Mouse (Mus musculus) MEL (cell line): ENCODE results near the gene Slc25a22. TPM values are rescaled to one million over a fixed set of nuclear protein-coding genes. Genes with fewer than 3 reads are reported as not detected.
A peak's percentile ranks its signal among the peaks of the same experiment; 100 is the strongest.

ENCODE experiments used
- DNase-seq: peaks from one replicate; pipeline ENCODE4 v3.0.0; 2011; ENCODE audit warnings: low read depth, low spot score
- H3K27ac ChIP-seq: 2 replicates; pipeline ENCODE4 v1.5.1; 2012; ENCODE audit warnings: low read depth, mild to moderate bottlenecking, control low read depth, low read length, moderate library complexity; ENCODE audit not compliant: control insufficient read depth
- H3K27me3 ChIP-seq, 2 experiments: fragments of 150-350 bp in 1 of 2; sonication (generic) in 1 of 2; 2 replicates each; pipeline ENCODE4 v1.6.1; 2012; ENCODE audit warnings: low read length in 2 of 2, mild to moderate bottlenecking in 2 of 2, improper control_type of control experiment in 1 of 2, moderate library complexity in 1 of 2; ENCODE audit not compliant: insufficient read depth in 2 of 2, control insufficient read depth in 1 of 2
- H3K36me3 ChIP-seq, 2 experiments: 2 replicates each; pipeline ENCODE4 v1.6.1; 2012 to 2014; ENCODE audit warnings: low read length in 2 of 2, improper control_type of control experiment in 1 of 2, inconsistent platforms in 1 of 2, mild to moderate bottlenecking in 1 of 2; ENCODE audit not compliant: insufficient read depth in 2 of 2, control insufficient read depth in 1 of 2
- H3K4me1 ChIP-seq, 2 experiments: fragments of 150-350 bp in 1 of 2; sonication (generic) in 1 of 2; 2 replicates each; pipeline ENCODE4 v1.6.1; 2012; ENCODE audit warnings: low read length in 2 of 2, improper control_type of control experiment in 1 of 2, mild to moderate bottlenecking in 1 of 2; ENCODE audit not compliant: insufficient read depth in 2 of 2, control insufficient read depth in 1 of 2
- H3K4me3 ChIP-seq, 2 experiments: fragments of 150-350 bp in 1 of 2; sonication (generic) in 1 of 2; 2 replicates each; pipeline ENCODE4 v1.5.1; 2012; ENCODE audit warnings: low read depth in 2 of 2, low read length in 2 of 2, mild to moderate bottlenecking in 2 of 2, moderate library complexity in 2 of 2, control low read depth in 1 of 2, improper control_type of control experiment in 1 of 2; ENCODE audit not compliant: control insufficient read depth in 1 of 2, insufficient read depth in 1 of 2
- H3K79me2 ChIP-seq: 2 replicates; pipeline ENCODE4 v1.6.1; 2012; ENCODE audit warnings: mild to moderate bottlenecking, low read length, moderate library complexity; ENCODE audit not compliant: control insufficient read depth, poor library complexity, insufficient read depth
- H3K9ac ChIP-seq: 2 replicates; pipeline ENCODE4 v1.6.1; 2012; ENCODE audit warnings: low read depth, mild to moderate bottlenecking, control low read depth, low read length, moderate library complexity; ENCODE audit not compliant: control insufficient read depth, poor library complexity, severe bottlenecking
- H3K9me3 ChIP-seq: fragments of 150-350 bp; sonication (generic); replicated peaks from 2 replicates; pipeline ENCODE4 v1.6.1; 2012; ENCODE audit warnings: mild to moderate bottlenecking, low read length, improper control_type of control experiment, moderate library complexity; ENCODE audit not compliant: insufficient read depth
- BHLHE40 ChIP-seq: IDR thresholded peaks from 2 replicates; pipeline ENCODE4 v1.6.1; 2012; ENCODE audit warnings: low read depth, mild to moderate bottlenecking, inconsistent platforms, low read length, improper control_type of control experiment, borderline replicate concordance
- CHD1 ChIP-seq: IDR thresholded peaks from 2 replicates; pipeline ENCODE4 v1.6.1; 2012; ENCODE audit warnings: low read depth, mild to moderate bottlenecking, inconsistent platforms, low read length, improper control_type of control experiment
- CTCF ChIP-seq, 3 experiments: IDR thresholded peaks in 2 of 3; conservative IDR thresholded peaks in 1 of 3; 2 replicates each; pipeline ENCODE4 v1.5.1; 2011 to 2012; ENCODE audit warnings: low read length in 3 of 3, low read depth in 2 of 3, mild to moderate bottlenecking in 2 of 3, improper control_type of control experiment in 1 of 3, inconsistent platforms in 1 of 3, mixed read lengths in 1 of 3, moderate library complexity in 1 of 3; ENCODE audit not compliant: control insufficient read depth in 1 of 3, insufficient read depth in 1 of 3, poor library complexity in 1 of 3, severe bottlenecking in 1 of 3
- ELF1 ChIP-seq: IDR thresholded peaks from 2 replicates; pipeline ENCODE4 v1.6.1; 2014; ENCODE audit warnings: low read depth, mild to moderate bottlenecking, inconsistent platforms, low read length, improper control_type of control experiment, moderate library complexity
- EP300 ChIP-seq, 2 experiments: IDR thresholded peaks; 2 replicates each; pipeline ENCODE4 v1.6.1; 2011; ENCODE audit warnings: improper control_type of control experiment in 2 of 2, low read length in 2 of 2, low read depth in 1 of 2, mild to moderate bottlenecking in 1 of 2
- JUND ChIP-seq: IDR thresholded peaks from 2 replicates; pipeline ENCODE4 v1.6.1; 2011; ENCODE audit warnings: low read depth, mild to moderate bottlenecking, improper control_type of control experiment, low read length
- MAFK ChIP-seq: IDR thresholded peaks from 2 replicates; pipeline ENCODE4 v1.6.1; 2011; ENCODE audit warnings: low read depth, mild to moderate bottlenecking, low read length, improper control_type of control experiment, borderline replicate concordance
- MAZ ChIP-seq: IDR thresholded peaks from 2 replicates; pipeline ENCODE4 v1.6.1; 2012; ENCODE audit warnings: low read depth, mild to moderate bottlenecking, inconsistent platforms, low read length, improper control_type of control experiment
- MEF2A ChIP-seq: IDR thresholded peaks from 2 replicates; pipeline ENCODE4 v1.6.1; 2014; ENCODE audit warnings: low read depth, mild to moderate bottlenecking, inconsistent platforms, low read length, improper control_type of control experiment; ENCODE audit not compliant: poor library complexity, insufficient replicate concordance, severe bottlenecking; ENCODE audit errors: extremely low read depth
- MYB ChIP-seq: IDR thresholded peaks from 2 replicates; pipeline ENCODE4 v1.6.1; 2011; ENCODE audit warnings: mild to moderate bottlenecking, low read depth, low read length, improper control_type of control experiment
- MYC ChIP-seq: IDR thresholded peaks from 2 replicates; pipeline ENCODE4 v1.6.1; 2011; ENCODE audit warnings: low read depth, mild to moderate bottlenecking, low read length, improper control_type of control experiment, moderate library complexity
- NELFE ChIP-seq: IDR thresholded peaks from 2 replicates; pipeline ENCODE4 v1.6.1; 2011; ENCODE audit warnings: low read depth, low read length, improper control_type of control experiment
- POLR2AphosphoS2 ChIP-seq: IDR thresholded peaks from 2 replicates; pipeline ENCODE4 v1.6.1; 2011; ENCODE audit warnings: low read length, improper control_type of control experiment
- POLR2AphosphoS5 ChIP-seq: IDR thresholded peaks from 2 replicates; pipeline ENCODE4 v1.6.1; 2012; ENCODE audit warnings: low read depth, borderline replicate concordance, mild to moderate bottlenecking, inconsistent platforms, low read length, moderate library complexity, mixed read lengths
- RAD21 ChIP-seq: IDR thresholded peaks from 2 replicates; pipeline ENCODE4 v1.6.1; 2011; ENCODE audit warnings: mild to moderate bottlenecking, low read depth, low read length, improper control_type of control experiment
- SIN3A ChIP-seq: IDR thresholded peaks from 2 replicates; pipeline ENCODE4 v1.6.1; 2012; ENCODE audit warnings: low read length, improper control_type of control experiment, inconsistent platforms
- SMC3 ChIP-seq: IDR thresholded peaks from 2 replicates; pipeline ENCODE4 v1.6.1; 2011; ENCODE audit warnings: low read depth, low read length, improper control_type of control experiment
- TCF12 ChIP-seq: IDR thresholded peaks from 2 replicates; pipeline ENCODE4 v1.6.1; 2014; ENCODE audit warnings: low read depth, mild to moderate bottlenecking, inconsistent platforms, low read length, improper control_type of control experiment, moderate library complexity
- UBTF ChIP-seq: IDR thresholded peaks from 2 replicates; pipeline ENCODE4 v1.6.1; 2012; ENCODE audit warnings: low read depth, mild to moderate bottlenecking, inconsistent platforms, low read length, improper control_type of control experiment, moderate library complexity, borderline replicate concordance; ENCODE audit not compliant: insufficient read depth
- USF2 ChIP-seq, 2 experiments: IDR thresholded peaks; 2 replicates each; pipeline ENCODE4 v1.6.1; 2011 to 2012; ENCODE audit warnings: improper control_type of control experiment in 2 of 2, low read length in 2 of 2, borderline replicate concordance in 1 of 2, inconsistent platforms in 1 of 2, low read depth in 1 of 2, mild to moderate bottlenecking in 1 of 2; ENCODE audit not compliant: insufficient read depth in 1 of 2
- ZKSCAN1 ChIP-seq: IDR thresholded peaks from 2 replicates; pipeline ENCODE4 v1.6.1; 2012; ENCODE audit warnings: low read depth, mild to moderate bottlenecking, inconsistent platforms, low read length, improper control_type of control experiment, moderate library complexity
- ZMIZ1 ChIP-seq: IDR thresholded peaks from 2 replicates; pipeline ENCODE4 v1.6.1; 2012; ENCODE audit warnings: low read depth, mild to moderate bottlenecking, inconsistent platforms, low read length, improper control_type of control experiment, moderate library complexity
- ZNF384 ChIP-seq: IDR thresholded peaks from 2 replicates; pipeline ENCODE4 v1.6.1; 2012; ENCODE audit warnings: low read depth, mild to moderate bottlenecking, inconsistent platforms, low read length, improper control_type of control experiment
- polyA plus RNA-seq, 2 experiments: library from polyadenylated mRNA; stranded (reverse) in 1 of 2; unstranded in 1 of 2; fragments of >175 nt in 1 of 2; fragments of >200 nt in 1 of 2; gene quantifications; 2 replicates each; pipeline versions ENCODE4 v1.2.1 to v1.2.4; 2012; ENCODE audit warnings: low replicate concordance in 2 of 2, low read depth in 1 of 2; ENCODE audit not compliant: insufficient read length in 2 of 2, insufficient read depth in 1 of 2, missing spikeins in 1 of 2
- total RNA-seq: library from RNA; depleted of rRNA; stranded (reverse); fragments of 300-350 nt; gene quantifications from 2 replicates; pipeline ENCODE4 v1.2.3, GENCODE M21; 2012

Slc25a22 gene
- total and polyA plus RNA-seq, 3 experiments, result 23.8 to 46.0 TPM; not detected in 1

DNA sequence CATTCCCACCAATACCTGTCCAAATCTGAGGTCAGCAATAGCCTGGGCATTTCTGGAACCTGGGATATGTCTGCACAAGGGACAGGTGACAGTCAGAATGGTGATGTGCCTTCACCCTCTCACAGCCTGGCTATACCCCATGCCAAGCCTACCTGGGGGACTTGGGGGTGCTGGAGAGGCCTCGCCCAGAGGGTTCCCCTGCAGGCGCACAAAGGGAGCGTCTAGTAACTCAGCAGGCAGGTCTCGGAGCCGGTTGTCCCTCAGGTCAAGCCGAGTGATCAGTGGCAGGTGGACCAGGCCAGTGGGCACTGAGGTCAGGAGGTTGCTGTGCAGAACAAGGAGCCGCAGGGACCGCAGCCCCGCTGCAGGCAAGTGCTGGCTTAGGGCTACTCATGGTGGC is 3.8 kb upstream of the Slc25a22 start:
- Histone ChIP-seq H3K4me3 (no peak overlapping the region), H3K27me3 (no peaks in the 10 kb centered on the region), H3K9ac (no peak overlapping the region), H3K4me1 (peaks cover 2 to 12% of the 10 kb centered on the region in 2 experiments; a peak in 3 of 4 replicates), H3K79me2 (peaks cover 29% of the 10 kb centered on the region), H3K9me3 (no peaks in the 10 kb centered on the region), H3K27ac (no peak overlapping the region), H3K36me3 (peaks cover 0 to 10% of the 10 kb centered on the region in 2 experiments; a peak in 3 of 4 replicates)
- DNase-seq, result no peak
- TF ChIP-seq POLR2AphosphoS5, result no peak
- TF ChIP-seq TCF12, result no peak
- no peak for TF ChIP-seq MEF2A
- TF ChIP-seq NELFE, result no peak
- no peak for TF ChIP-seq ZKSCAN1
- TF ChIP-seq POLR2AphosphoS2, result no peak
- TF ChIP-seq CHD1, result no peak
- no peak for TF ChIP-seq UBTF

DNA sequence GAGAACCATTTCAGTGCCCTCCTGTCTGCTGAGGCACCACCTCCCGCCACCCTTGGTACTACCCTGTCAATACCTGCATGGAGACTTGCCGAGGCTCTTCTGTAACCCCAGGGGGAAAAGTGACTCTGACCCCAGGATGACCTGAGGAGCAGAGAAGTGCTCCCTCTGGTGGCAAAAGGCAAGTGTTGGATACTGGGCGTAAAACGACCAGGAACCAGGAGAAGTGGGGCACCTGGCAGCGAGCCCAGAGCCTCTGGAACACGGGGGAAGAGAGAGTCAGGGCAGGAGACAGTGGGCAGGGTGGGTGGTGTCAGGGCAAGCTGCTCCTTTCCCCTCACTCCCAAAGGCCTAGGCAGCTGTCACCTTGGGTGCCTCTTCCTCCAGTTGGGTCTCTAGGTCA is 2.9 kb upstream of the Slc25a22 start:
- no peaks in the 10 kb centered on the region for H3K9me3 ChIP-seq
- no peak for TF ChIP-seq UBTF
- TF ChIP-seq ELF1, result 0 out of 2 replicates have a peak, but pooled peaks have one; percentile 27
- TF ChIP-seq MAZ, result peak; percentile 50; the same call in 1 of the 2 replicates
- peak; percentile 79 to 82 (median 80) for TF ChIP-seq CTCF (IDR thresholded peaks at IDR 0.05 in 2 of 3, conservative IDR thresholded peaks at IDR 0.05 in 1 of 3; ENCODE audit: control insufficient read depth in 1 of 3, insufficient read depth in 1 of 3, low read depth in 2 of 3, low read length in 3 of 3, poor library complexity in 1 of 3, severe bottlenecking in 1 of 3)
- 0 out of 2 replicates have a peak, but pooled peaks have one; percentile 28 for TF ChIP-seq SIN3A
- TF ChIP-seq SMC3, result peak; percentile 70
- TF ChIP-seq POLR2AphosphoS5, result no peak
- peak; percentile 46 for TF ChIP-seq RAD21
- TF ChIP-seq, all 39 proteins: peak for 6
- H3K4me3 ChIP-seq, result no peak overlapping the region
- H3K27me3 ChIP-seq, result no peaks in the 10 kb centered on the region
- DNase-seq, result peak; percentile 72
- peaks cover 0 to 16% of the 10 kb centered on the region in 2 experiments; a peak in 3 of 4 replicates for H3K36me3 ChIP-seq
- peaks cover 4 to 19% of the 10 kb centered on the region in 2 experiments; a peak in 3 of 4 replicates for H3K4me1 ChIP-seq
- peaks cover 37% of the 10 kb centered on the region for H3K79me2 ChIP-seq
- no peak overlapping the region for H3K9ac ChIP-seq
- H3K27ac ChIP-seq, result no peak overlapping the region

DNA sequence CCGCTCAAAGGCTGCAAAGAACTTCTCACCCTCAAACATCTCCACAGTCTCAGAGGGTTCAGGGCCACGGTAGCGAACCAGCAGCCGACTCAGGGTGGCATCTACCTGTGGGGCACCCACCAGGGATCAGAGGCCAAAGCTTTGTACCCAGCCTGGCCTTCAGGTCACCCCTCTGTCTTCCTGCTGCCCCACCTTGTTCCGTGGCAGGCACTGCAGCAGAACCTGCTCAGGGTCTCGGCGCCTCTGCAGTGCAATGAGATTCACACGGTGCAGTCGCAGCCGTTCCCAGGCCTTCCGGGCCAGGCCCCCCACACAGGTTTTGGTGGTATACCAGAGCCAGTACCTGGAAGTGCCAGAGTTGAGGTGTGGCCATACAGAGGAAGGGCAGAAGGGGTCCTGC is 2.1 kb upstream of the Slc25a22 start:
- Histone ChIP-seq H3K27me3 (no peaks in the 10 kb centered on the region), H3K9ac (no peak overlapping the region), H3K79me2 (peaks cover 43% of the 10 kb centered on the region), H3K4me1 (peaks cover 4 to 23% of the 10 kb centered on the region in 2 experiments; a peak in 3 of 4 replicates), H3K36me3 (peaks cover 0 to 20% of the 10 kb centered on the region in 2 experiments; a peak in 3 of 4 replicates), H3K9me3 (no peaks in the 10 kb centered on the region), H3K27ac (no peak overlapping the region), H3K4me3 (no peak overlapping the region)
- TF ChIP-seq JUND, result no peak
- TF ChIP-seq CHD1, result no peak
- no peak for TF ChIP-seq ZMIZ1
- TF ChIP-seq SMC3, result no peak
- no peak for TF ChIP-seq SIN3A
- no peak for TF ChIP-seq ZNF384
- no peak for TF ChIP-seq BHLHE40
- TF ChIP-seq NELFE, result no peak
- TF ChIP-seq EP300 (IDR thresholded peaks at IDR 0.05; ENCODE audit: low read depth in 1 of 2, low read length in 2 of 2), result no peak
- no peak for TF ChIP-seq MAFK
- TF ChIP-seq USF2 (IDR thresholded peaks at IDR 0.05; ENCODE audit: borderline replicate concordance in 1 of 2, insufficient read depth in 1 of 2, low read depth in 1 of 2, low read length in 2 of 2), result no peak
- TF ChIP-seq CTCF (IDR thresholded peaks at IDR 0.05 in 2 of 3, conservative IDR thresholded peaks at IDR 0.05 in 1 of 3; ENCODE audit: control insufficient read depth in 1 of 3, insufficient read depth in 1 of 3, low read depth in 2 of 3, low read length in 3 of 3, poor library complexity in 1 of 3, severe bottlenecking in 1 of 3), result no peak
- no peak for TF ChIP-seq MYC
- no peak for TF ChIP-seq MYB
- no peak for TF ChIP-seq MAZ
- no peak for DNase-seq
